Mouse (Mus musculus) gastrocnemius, adult 2 months (tissue): ENCODE results near the gene 1700056E22Rik. TPM values are rescaled to one million over a fixed set of nuclear protein-coding genes. Genes with fewer than 3 reads are reported as not detected.

Experiments
- DNase-seq: peaks from one replicate; pipeline ENCODE4 v3.0.0; 2022
- H3K27ac ChIP-seq: fragments of 200-600 bp; 2 replicates; pipeline ENCODE4 v1.8.1; 2022; ENCODE audit warnings: mild to moderate bottlenecking
- H3K4me3 ChIP-seq: fragments of 200-600 bp; 2 replicates; pipeline ENCODE4 v1.8.1; 2022; ENCODE audit warnings: mild to moderate bottlenecking, moderate library complexity
- CTCF ChIP-seq: fragments of 200-600 bp; IDR thresholded peaks from 2 replicates; pipeline ENCODE4 v1.8.1; 2022; ENCODE audit warnings: antibody characterized with exemption, mild to moderate bottlenecking, moderate library complexity
- intact Hi-C: fragments of 180-260 bp; cut with DNase I; formaldehyde crosslinking; loops from one replicate; pipeline ENCODE4 v1.15.1; 2025
- total RNA-seq, 2 experiments: library from RNA; stranded (reverse); gene quantifications; 2 replicates each; pipeline ENCODE4 v1.2.3; 2021

1700056E22Rik gene
- total RNA-seq, 2 experiments from 2014 or later = 0.18 to 0.42 TPM

DNA sequence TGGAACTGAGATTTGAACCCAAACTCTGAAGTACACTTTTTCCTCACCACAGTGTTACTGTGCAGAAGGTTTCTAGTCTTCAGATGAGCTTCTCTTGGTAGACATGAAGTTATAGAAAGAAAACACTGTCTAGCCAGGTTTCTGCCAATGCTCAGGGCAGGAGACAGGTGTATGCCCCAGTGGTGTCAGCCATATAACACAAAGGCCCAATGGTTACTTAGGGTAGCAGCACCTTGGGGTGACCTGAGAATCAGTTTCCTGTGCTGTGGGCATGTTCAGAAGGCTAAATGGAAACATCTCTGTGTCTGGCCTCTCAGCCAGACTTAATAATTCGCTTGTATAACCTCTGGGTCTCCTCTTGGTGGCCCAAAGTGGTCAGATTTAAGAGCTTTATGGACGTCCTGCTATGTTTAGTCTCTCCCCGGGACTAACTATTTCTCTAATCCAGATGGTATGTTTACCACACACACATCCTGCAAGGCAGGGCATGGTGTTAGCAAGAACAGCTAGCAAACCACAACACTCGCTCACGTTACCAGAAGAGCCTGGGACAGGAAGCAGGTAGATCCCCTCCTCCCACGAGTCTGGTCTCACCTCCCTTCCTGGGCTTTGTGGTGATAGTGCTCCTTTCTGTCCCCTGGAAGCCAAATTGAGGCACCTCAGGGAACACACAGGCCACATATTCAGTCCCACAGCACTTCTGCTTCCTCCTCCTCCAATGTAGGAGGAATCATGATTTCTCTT is 28.6 kb downstream of the 1700056E22Rik start:
- Histone ChIP-seq H3K4me3 (no peak overlapping the region), H3K27ac (no peak overlapping the region; the same call in 1 of the 2 replicates)
- intact Hi-C loops = no loop called here
- no peak for TF ChIP-seq CTCF
- no peak for DNase-seq

GRCm38 (mm10) chr1:184004311-184004710 is 29.8 kb downstream of the 1700056E22Rik start:
- intact Hi-C loops = no loop called here
- Histone ChIP-seq H3K27ac (no peak overlapping the region), H3K4me3 (no peak overlapping the region)
- DNase-seq = no peak
- TF ChIP-seq CTCF = no peak

DNA sequence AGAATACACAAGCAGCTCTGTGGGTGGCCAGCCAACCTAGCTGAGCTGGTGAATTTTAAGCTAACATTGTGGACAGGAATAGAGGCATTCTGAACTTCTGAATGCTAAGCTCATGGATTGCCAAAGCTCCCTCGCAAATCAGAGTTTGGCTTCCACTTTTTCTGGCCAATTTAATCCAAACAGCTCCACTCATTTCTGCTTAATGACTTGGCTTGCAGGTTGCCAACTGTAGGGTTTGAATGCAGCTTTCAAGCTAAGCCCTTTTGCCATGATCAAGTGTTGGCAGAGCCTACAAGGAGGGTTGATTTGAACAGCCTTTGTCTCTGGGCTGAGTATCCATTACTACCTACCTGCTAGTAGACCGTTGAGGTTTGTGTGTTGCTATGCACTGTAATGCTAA is 31.6 kb downstream of the 1700056E22Rik start:
- intact Hi-C loops = no loop called here
- H3K27ac ChIP-seq = no peak overlapping the region
- no peak for DNase-seq
- no peak overlapping the region for H3K4me3 ChIP-seq
- TF ChIP-seq CTCF = no peak

GRCm38 (mm10) chr1:183997207-183997606 is 36.9 kb downstream of the 1700056E22Rik start:
- TF ChIP-seq CTCF = no peak
- Histone ChIP-seq H3K4me3 (no peak overlapping the region), H3K27ac (no peak overlapping the region)
- intact Hi-C loops = no loop called here
- no peak for DNase-seq

DNA sequence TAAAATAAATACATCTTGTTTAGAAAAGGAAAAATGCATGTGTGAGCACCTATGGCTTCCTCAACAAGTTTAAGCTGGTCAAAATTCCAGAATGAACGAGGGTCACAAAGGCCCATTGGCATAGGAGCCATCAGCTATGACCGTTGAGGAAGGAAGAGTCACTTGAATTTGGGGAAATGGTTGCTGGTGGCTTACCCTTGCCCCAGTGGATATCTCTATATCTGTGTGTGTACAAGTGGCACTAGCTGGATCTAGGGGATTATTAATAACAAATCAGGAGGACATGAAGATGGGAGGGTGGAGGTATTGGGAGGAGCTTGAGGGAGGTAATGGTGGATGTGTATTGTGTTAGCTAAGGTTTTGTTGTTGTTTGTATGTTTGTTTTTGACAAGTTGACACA is 42.2 kb downstream of the 1700056E22Rik start:
- DNase-seq = no peak
- intact Hi-C loops = no loop called here
- H3K4me3 ChIP-seq = no peak overlapping the region
- no peak for TF ChIP-seq CTCF
- no peak overlapping the region for H3K27ac ChIP-seq

- no peak overlapping the region for H3K4me3 ChIP-seq
- H3K27ac ChIP-seq = no peak overlapping the region
- DNase-seq = no peak
- no peak for TF ChIP-seq CTCF
- intact Hi-C loops = no loop called here
These were observed 46.3 kb downstream of the 1700056E22Rik start for GRCm38 (mm10) chr1:183987711-183988245.

Other genes starting within 250 kb of the 1700056E22Rik start
- 10 to 100 TPM; 18.4 to 25.0 TPM for gene Dusp10, start 21.0 kb downstream of the 1700056E22Rik start, total RNA-seq